Mouse (Mus musculus) frontal cortex, adult (tissue): Measurements from ENCODE around the gene Kcnh5.

Experiments used
- ATAC-seq: cut with Nextera tagmentation; 2 replicates; pipeline ENCODE4 v1.9.2; 2017; ENCODE audit warnings: mild to moderate bottlenecking, moderate library complexity, mixed read lengths; ENCODE audit not compliant: low TSS enrichment

The Kcnh5 gene

GRCm38 (mm10) chr12:75176691-75177645 lies at the start of gene Kcnh5:
TSS of gene Kcnh5 (minus strand) at chr12:75177332.
- ATAC-seq: peak; percentile 83

DNA sequence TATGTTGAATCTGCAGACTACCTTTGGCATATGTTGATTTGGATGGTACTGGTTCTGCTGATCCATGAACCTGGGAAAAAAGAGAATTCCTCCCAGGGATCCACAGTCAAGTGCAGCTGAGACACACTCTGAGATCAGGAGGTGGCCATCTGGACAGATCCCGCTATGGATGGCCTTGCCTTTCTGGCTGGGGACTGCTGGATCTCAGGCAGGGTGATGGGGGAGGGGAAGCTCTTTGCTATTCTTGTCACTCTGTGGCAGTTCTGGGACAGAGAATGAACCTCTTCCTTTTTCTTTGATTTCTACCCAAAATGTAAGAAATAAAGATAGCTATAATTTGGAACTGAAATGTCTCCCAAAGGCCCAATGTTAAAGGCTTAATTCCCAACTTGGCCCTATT lies 46.8 kb upstream of the Kcnh5 start:
- ATAC-seq: no peak

GRCm38 (mm10) chr12:75189413-75189812 lies 12.3 kb upstream of the Kcnh5 start:
- ATAC-seq: peak; percentile 74

- ATAC-seq: peak; percentile 93
Observed at GRCm38 (mm10) chr12:75182646-75183045, 5.5 kb upstream of the Kcnh5 start.

- ATAC-seq: no peak
Observed at GRCm38 (mm10) chr12:75179491-75179890, 2.4 kb upstream of the Kcnh5 start.

GRCm38 (mm10) chr12:75177646-75178030 lies 506 bp upstream of the Kcnh5 start:
- no peak for ATAC-seq

DNA sequence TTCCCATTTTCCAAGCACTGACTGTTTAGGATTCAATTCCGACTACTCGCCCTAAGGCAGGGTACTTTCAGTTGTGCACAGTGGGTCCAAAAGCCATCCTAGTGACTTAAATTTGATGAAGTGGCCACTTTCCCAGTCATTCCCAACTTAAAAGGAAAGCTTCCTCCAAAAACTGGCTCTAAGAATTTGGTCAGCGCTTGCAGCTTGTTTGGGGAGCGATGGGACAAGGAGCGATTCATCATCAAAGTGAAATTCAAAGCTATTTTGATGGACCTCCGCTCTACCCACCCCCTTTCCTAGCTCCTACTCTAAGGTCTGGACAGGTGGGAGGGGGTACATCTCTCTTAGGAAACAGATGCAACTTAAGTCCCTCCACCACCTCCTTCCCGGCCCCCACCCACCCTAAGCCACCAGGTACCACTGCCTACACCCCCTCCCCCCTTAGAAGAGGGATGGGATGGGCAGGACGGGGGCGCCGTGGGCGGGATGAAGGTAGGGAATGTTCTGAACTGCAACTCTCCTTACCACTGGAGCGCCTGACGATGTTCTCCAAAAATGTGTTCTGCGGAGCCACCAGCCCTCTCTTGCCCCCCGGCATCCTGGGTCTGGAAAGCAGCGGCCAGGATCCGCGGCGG lies 1.1 kb downstream of the Kcnh5 start:
- ATAC-seq: no peak

DNA sequence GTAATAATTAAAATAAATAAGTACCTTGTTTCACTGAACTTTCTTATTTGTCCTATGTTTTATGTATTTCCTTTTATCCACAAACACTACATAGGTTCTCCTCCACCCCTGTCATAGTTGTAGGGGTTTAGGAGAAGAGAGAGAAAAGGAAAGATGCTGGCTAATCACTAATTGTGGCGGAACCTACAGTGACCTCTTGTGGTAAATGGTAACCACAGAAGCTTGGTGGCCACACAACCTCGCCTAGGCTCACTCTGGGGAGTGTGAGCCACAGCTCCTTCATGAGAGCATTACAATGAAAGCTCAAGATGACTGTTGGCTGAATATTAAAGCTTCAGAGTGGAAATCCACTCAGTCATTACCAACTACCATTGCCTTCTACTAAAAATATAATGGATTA lies 6.2 kb downstream of the Kcnh5 start:
- 0 out of 2 replicates have a peak, but pooled peaks have one; percentile 47 for ATAC-seq

DNA sequence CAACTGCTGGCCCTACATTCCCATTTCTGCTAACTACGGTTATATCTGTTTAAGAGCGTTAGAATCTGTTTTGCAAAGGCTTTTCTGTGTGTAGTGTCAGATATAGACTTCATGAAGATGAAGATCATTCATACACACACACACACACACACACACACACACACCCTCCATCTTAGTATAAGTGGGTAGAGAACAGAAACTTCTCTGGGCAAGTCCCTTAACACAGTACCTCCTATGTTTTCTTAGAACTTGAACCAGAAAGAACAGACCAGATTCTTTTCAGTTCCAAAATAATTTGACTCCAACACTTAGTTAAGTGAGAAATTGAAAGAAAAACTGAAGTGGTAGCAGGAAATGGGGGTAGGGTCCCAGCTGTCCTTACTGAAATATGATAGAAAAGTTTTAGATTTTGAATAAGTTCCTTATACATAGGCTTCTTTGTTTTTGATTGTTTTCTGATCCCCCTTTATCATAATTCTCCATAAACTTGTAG lies 24.0 kb downstream of the Kcnh5 start:
- ATAC-seq: no peak

- no peak for ATAC-seq
Observed at GRCm38 (mm10) chr12:75139792-75140191, 37.3 kb downstream of the Kcnh5 start.

DNA sequence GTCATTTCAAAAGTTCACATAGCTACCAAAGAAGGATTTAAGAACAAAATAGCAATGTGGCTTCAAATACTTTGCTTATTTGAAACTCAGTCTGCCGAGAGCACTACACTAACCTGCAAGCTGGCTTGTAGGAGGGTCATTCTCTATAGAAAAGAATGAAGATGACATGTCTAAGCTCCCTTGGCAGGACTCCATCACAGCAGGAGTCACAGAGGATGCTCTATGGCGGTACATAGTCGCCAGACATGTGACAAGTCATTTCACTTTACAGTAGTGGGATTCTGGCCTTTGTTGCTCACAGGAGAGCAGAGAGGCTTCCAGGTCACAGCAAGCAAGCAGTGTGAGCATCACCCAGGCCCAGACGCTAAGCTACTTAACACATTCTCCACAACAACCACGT lies 85.2 kb downstream of the Kcnh5 start:
- ATAC-seq: no peak

DNA sequence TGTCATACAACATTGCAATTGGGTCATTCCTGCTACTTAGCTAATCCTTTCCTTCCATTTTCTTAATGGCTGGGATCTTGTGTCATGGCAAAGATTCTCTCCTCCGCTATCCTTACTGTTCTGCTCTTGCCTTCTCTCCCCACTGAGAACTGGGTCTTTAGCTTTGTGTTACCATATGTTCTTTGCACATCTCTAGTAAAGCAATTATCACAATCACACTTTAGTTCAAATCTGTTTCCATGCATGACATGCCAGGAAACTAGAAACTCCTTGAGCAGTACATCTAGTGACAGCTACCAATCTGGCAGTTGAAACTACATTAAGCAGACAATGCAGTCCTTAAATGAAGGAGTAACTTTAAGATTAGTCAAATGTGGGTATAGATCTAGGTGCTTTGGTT lies 86.2 kb downstream of the Kcnh5 start:
- peak; percentile 54 for ATAC-seq

DNA sequence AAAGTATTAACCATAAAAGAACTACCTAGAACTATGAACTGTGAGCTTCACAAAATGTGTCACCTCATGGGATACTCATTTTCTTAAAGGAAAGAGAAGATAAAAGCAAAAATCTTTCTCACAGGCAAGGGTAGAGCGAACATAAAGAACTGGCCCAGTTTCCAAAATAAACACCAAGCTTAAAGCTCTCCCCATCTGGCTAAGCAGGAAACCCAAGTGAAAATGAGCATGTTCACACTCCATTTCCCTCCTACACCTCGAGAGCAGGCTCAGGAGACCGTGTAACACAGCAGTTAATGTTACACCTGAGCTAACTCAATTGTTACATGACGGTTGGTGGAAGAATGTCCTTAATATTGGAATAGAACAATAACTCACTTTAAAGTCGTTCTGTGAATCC lies 100.0 kb downstream of the Kcnh5 start:
- ATAC-seq: peak; percentile 87

DNA sequence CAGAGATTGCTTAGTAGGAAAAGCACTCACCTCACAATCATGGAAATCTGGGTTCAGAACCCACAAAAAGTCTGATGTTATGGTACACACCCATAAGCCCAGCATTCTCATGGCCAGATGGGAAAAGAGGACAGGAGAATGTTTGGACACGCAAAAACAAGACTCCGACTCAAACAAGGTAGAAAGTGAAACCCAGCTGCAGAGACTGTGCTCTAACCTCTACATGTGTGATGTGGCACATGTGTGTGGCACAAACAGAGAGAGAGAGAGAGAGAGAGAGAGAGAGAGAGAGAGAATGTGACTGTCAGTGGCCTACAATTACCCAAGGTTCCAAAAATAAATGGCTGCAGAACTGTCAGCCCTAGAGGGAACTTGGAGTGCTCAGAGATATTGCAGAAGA lies 106.1 kb downstream of the Kcnh5 start:
- no peak for ATAC-seq

- no peak for ATAC-seq
Observed at GRCm38 (mm10) chr12:75062571-75062970, 114.6 kb downstream of the Kcnh5 start.

GRCm38 (mm10) chr12:75061731-75062130 lies 115.4 kb downstream of the Kcnh5 start:
- ATAC-seq: 0 out of 2 replicates have a peak, but pooled peaks have one; percentile 16

- ATAC-seq: no peak
Observed at GRCm38 (mm10) chr12:75053731-75054130, 123.4 kb downstream of the Kcnh5 start.

DNA sequence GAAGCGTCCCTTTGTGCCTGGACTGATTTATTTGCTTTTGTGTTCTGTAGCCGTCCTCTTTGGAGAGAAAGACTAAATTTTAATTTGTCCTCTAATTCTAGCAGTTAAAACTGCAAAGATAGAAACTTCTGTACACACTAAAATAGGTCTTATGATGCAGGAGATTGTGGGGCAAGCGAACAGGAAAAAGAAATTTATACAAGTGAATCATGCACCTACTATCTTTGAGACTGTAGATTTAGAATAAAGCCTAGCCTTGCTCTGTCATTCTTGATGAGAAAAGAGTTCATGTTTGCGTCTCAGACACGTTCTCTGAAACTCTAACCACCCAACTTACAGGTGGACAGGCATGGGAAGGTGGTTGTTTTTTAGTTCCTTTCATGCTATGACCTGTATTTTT lies 140.4 kb downstream of the Kcnh5 start:
- ATAC-seq: peak; percentile 78

GRCm38 (mm10) chr12:75031970-75032864 lies 144.9 kb downstream of the Kcnh5 start:
- no peak for ATAC-seq

DNA sequence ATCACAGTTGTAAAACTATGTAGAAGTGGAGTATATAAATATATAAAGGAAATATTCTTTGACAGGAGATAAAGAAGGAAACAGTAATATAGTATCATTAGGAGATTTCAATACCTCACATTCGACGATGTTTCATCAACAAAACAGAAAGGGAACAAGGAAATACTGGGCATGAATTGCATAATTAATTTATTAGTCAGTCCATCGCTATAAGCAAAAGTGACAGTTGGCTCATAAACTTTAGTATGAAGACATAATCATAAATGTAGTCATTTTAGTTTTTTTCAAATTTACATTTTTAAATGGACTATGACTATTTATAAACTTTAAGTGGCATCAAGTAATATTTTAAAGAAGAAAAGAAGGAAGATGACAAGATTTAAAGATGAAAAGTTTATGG lies 205.9 kb downstream of the Kcnh5 start:
- ATAC-seq: no peak

DNA sequence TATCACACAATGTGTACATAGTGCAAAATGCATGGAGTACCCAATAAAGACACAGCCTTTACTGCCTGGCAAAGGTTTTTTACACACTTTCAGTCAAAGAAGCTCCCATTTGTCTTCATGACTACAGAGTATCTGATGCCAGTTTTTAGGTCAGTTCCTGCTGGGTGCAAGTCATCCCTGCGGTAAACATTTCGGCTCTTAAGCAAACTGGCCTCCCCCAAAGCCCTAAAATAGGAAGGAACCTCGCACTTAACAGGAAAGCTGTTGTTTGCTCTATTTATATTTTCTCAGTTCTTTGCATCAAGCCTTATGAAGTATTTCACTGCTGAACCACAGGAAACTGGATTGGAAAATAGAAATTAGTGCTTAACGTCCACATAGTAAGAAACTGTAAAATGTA lies 207.7 kb downstream of the Kcnh5 start:
- ATAC-seq: peak; percentile 89

GRCm38 (mm10) chr12:74966266-74966665 lies 210.9 kb downstream of the Kcnh5 start:
- no peak for ATAC-seq
